Mouse (Mus musculus): ENCODE data around the gene Hils1. TPM values are rescaled to one million over a fixed set of nuclear protein-coding genes. Genes with fewer than 3 reads are reported as not detected.
"Not testable (repeated sequence)": the region's sequence is repeated elsewhere in the genome, so short reads cannot be mapped to it uniquely, and the experiment has no call there.

Gene Hils1
- polyA plus RNA-seq, 1 experiment from 2014 or later = not detected

GRCm38 (mm10) chr11:94958065-94958858, 9.1 kb upstream of the Hils1 start:
- Histone ChIP-seq H3K36me3 (no peaks in the 10 kb centered on the region), H3K4me3 (no peak overlapping the region), H3K27ac (peak overlapping the region; percentile 58), H3K4me1 (peaks cover 10% of the 10 kb centered on the region), H3K9me3 (replicated peaks) (no peaks in the 10 kb centered on the region), H3K27me3 (ENCODE audit: low read depth, poor library complexity, severe bottlenecking) (peaks cover 4% of the 10 kb centered on the region; the same call in 1 of the 2 replicates)
- DNase-seq (ENCODE audit: low spot score) = no peak
- 16% methylated on average over 8 of the region's 8 CpGs for WGBS

- Histone ChIP-seq H3K9me3 (replicated peaks) (no peaks in the 10 kb centered on the region), H3K27me3 (ENCODE audit: low read depth, poor library complexity, severe bottlenecking) (no peaks in the 10 kb centered on the region), H3K36me3 (no peaks in the 10 kb centered on the region), H3K4me1 (peaks cover 17% of the 10 kb centered on the region), H3K4me3 (no peak overlapping the region), H3K27ac (no peak overlapping the region)
- no peak for DNase-seq (ENCODE audit: low spot score)
- WGBS = 78% methylated on average over 5 of the region's 5 CpGs
Measured at GRCm38 (mm10) chr11:94962534-94963101, 4.8 kb upstream of the Hils1 start.

GRCm38 (mm10) chr11:94968187-94968586, 794 bp downstream of the Hils1 start:
- H3K27ac ChIP-seq = no peak overlapping the region
- H3K4me1 ChIP-seq = peaks cover 9% of the 10 kb centered on the region
- no peak overlapping the region for H3K4me3 ChIP-seq
- WGBS = 88% methylated on average over 7 of the region's 7 CpGs
- H3K36me3 ChIP-seq = no peaks in the 10 kb centered on the region
- H3K9me3 ChIP-seq (replicated peaks) = no peaks in the 10 kb centered on the region
- no peak for DNase-seq (ENCODE audit: low spot score)
- H3K27me3 ChIP-seq (ENCODE audit: low read depth, poor library complexity, severe bottlenecking) = peaks cover 16% of the 10 kb centered on the region

GRCm38 (mm10) chr11:94969709-94970108, 2.3 kb downstream of the Hils1 start:
- H3K27me3 ChIP-seq (ENCODE audit: low read depth, poor library complexity, severe bottlenecking) = peaks cover 16% of the 10 kb centered on the region
- H3K27ac ChIP-seq; H3K9me3 ChIP-seq (replicated peaks); H3K36me3 ChIP-seq; H3K4me3 ChIP-seq; DNase-seq (ENCODE audit: low spot score); H3K4me1 ChIP-seq: not testable (repeated sequence)
- WGBS = 94% methylated on average over 4 of the region's 4 CpGs

- DNase-seq (ENCODE audit: low spot score) = peak; percentile 72
- H3K4me1 ChIP-seq = peaks cover 4% of the 10 kb centered on the region; the same call in 1 of the 2 replicates
- no peak overlapping the region for H3K4me3 ChIP-seq
- 61% methylated on average over 15 of the region's 15 CpGs for WGBS
- H3K9me3 ChIP-seq (replicated peaks) = no peaks in the 10 kb centered on the region
- H3K27ac ChIP-seq = no peak overlapping the region
- H3K36me3 ChIP-seq = no peaks in the 10 kb centered on the region
- H3K27me3 ChIP-seq (ENCODE audit: low read depth, poor library complexity, severe bottlenecking) = peaks cover 16% of the 10 kb centered on the region
Measured at GRCm38 (mm10) chr11:94970210-94970943, 3.0 kb downstream of the Hils1 start.

GRCm38 (mm10) chr11:94971895-94972615, 4.7 kb downstream of the Hils1 start:
- Histone ChIP-seq H3K27ac (no peak overlapping the region), H3K36me3 (no peaks in the 10 kb centered on the region), H3K27me3 (ENCODE audit: low read depth, poor library complexity, severe bottlenecking) (peaks cover 16% of the 10 kb centered on the region), H3K4me3 (no peak overlapping the region), H3K4me1 (peaks cover 4% of the 10 kb centered on the region; the same call in 1 of the 2 replicates), H3K9me3 (replicated peaks) (no peaks in the 10 kb centered on the region)
- no peak for DNase-seq (ENCODE audit: low spot score)
- WGBS = 68% methylated on average over 16 of the region's 16 CpGs

- WGBS = 71% methylated on average over 5 of the region's 5 CpGs
- Histone ChIP-seq H3K36me3 (no peaks in the 10 kb centered on the region), H3K27ac (no peak overlapping the region), H3K9me3 (replicated peaks) (no peaks in the 10 kb centered on the region), H3K4me1 (0 out of 2 replicates have a peak, but pooled peaks cover 4% of the 10 kb centered on the region), H3K27me3 (ENCODE audit: low read depth, poor library complexity, severe bottlenecking) (peaks cover 16% of the 10 kb centered on the region), H3K4me3 (no peak overlapping the region)
- no peak for DNase-seq (ENCODE audit: low spot score)
Measured at GRCm38 (mm10) chr11:94972887-94973286, 5.5 kb downstream of the Hils1 start.

GRCm38 (mm10) chr11:94973313-94973712, 5.9 kb downstream of the Hils1 start:
- H3K27ac ChIP-seq = no peak overlapping the region
- no peaks in the 10 kb centered on the region for H3K9me3 ChIP-seq (replicated peaks)
- H3K36me3 ChIP-seq = no peaks in the 10 kb centered on the region
- DNase-seq (ENCODE audit: low spot score) = no peak
- H3K4me1 ChIP-seq = peaks cover 4% of the 10 kb centered on the region; the same call in 1 of the 2 replicates
- whole genome bisulfite sequencing = 56% methylated on average over 4 of the region's 4 CpGs
- H3K27me3 ChIP-seq (ENCODE audit: low read depth, poor library complexity, severe bottlenecking) = peaks cover 16% of the 10 kb centered on the region
- no peak overlapping the region for H3K4me3 ChIP-seq

GRCm38 (mm10) chr11:94974951-94975350, 7.6 kb downstream of the Hils1 start:
- no peaks in the 10 kb centered on the region for H3K9me3 ChIP-seq (replicated peaks)
- peaks cover 17% of the 10 kb centered on the region for H3K4me1 ChIP-seq
- no peaks in the 10 kb centered on the region for H3K36me3 ChIP-seq
- peaks cover 16% of the 10 kb centered on the region for H3K27me3 ChIP-seq (ENCODE audit: low read depth, poor library complexity, severe bottlenecking)
- H3K27ac ChIP-seq = no peak overlapping the region
- DNase-seq (ENCODE audit: low spot score) = no peak
- WGBS = 86% methylated on average over 2 of the region's 2 CpGs
- H3K4me3 ChIP-seq = no peak overlapping the region

- Histone ChIP-seq H3K36me3 (no peaks in the 10 kb centered on the region), H3K27me3 (ENCODE audit: low read depth, poor library complexity, severe bottlenecking) (peaks cover 12% of the 10 kb centered on the region), H3K4me1 (peaks cover 17% of the 10 kb centered on the region), H3K4me3 (no peak within 1 kb of the TSS), H3K9me3 (replicated peaks) (no peaks in the 10 kb centered on the region), H3K27ac (no peak within 1 kb of the TSS)
- WGBS = 69% methylated on average over 5 of the region's 5 CpGs
- DNase-seq (ENCODE audit: low spot score) = no peak
Measured at GRCm38 (mm10) chr11:94976199-94976598, 8.8 kb downstream of the Hils1 start, which contains the start of gene Sgca. Gene Sgca (minus strand): TSS chr11:94976327.

- WGBS = 55% methylated on average over 9 of the region's 9 CpGs
- H3K4me1 ChIP-seq = peaks cover 21% of the 10 kb centered on the region
- H3K27me3 ChIP-seq (ENCODE audit: low read depth, poor library complexity, severe bottlenecking) = no peaks in the 10 kb centered on the region
- no peak for DNase-seq (ENCODE audit: low spot score)
- H3K9me3 ChIP-seq (replicated peaks) = no peaks in the 10 kb centered on the region
- peak overlapping the region; percentile 83 for H3K27ac ChIP-seq
- H3K4me3 ChIP-seq = peak overlapping the region; percentile 38
- no peaks in the 10 kb centered on the region for H3K36me3 ChIP-seq
Measured at GRCm38 (mm10) chr11:94978178-94978915, 11.0 kb downstream of the Hils1 start.

- Histone ChIP-seq H3K36me3 (no peaks in the 10 kb centered on the region), H3K9me3 (replicated peaks) (no peaks in the 10 kb centered on the region), H3K4me3 (peak overlapping the region; percentile 38), H3K27ac (peak overlapping the region; percentile 83), H3K4me1 (peaks cover 21% of the 10 kb centered on the region), H3K27me3 (ENCODE audit: low read depth, poor library complexity, severe bottlenecking) (no peaks in the 10 kb centered on the region)
- peak; percentile 99 for DNase-seq (ENCODE audit: low spot score)
- under 1% methylated on average over 20 of the region's 20 CpGs for WGBS
Measured at GRCm38 (mm10) chr11:94978947-94979346, 11.6 kb downstream of the Hils1 start.
